Mouse (Mus musculus): ENCODE results near the gene Ppih.

DNA sequence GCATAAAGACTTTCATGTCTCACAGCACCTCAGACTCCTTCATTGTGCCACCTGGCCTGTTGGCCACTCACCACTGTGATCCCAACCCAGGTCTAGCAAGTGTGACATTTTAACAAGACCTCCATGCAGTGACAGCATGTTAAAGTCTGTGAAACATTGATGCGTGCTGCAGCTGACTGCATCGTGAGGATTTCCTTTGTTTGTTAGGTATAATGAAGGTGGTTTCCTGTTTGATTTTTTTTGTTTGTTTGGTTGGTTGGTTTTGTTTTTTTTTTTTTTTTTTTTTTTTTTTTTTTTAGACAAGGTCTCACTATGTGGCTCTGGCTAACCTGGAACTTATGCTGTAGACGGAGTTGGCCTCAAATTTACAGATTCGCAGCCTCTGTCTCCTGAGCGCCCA, 57.9 kb downstream of the Ppih start:
- no peak for TF ChIP-seq ZC3H11A (IDR thresholded peaks at IDR 0.05; ENCODE audit: borderline replicate concordance, low read depth, low read length)
- TF ChIP-seq HCFC1 (IDR thresholded peaks at IDR 0.05; ENCODE audit: borderline replicate concordance, insufficient read depth, low read length): no peak
- no peak for TF ChIP-seq CHD2 (IDR thresholded peaks at IDR 0.05; ENCODE audit: low read depth, low read length)
- TF ChIP-seq MAFK (IDR thresholded peaks at IDR 0.05; ENCODE audit: insufficient read depth, low read depth, low read length): no peak
